Mouse (Mus musculus): ENCODE data around the gene Gxylt2. TPM values are rescaled to one million over a fixed set of nuclear protein-coding genes. Genes with fewer than 3 reads are reported as not detected.

Gxylt2 gene
- polyA plus RNA-seq, 1 experiment, result 0.43 TPM

- H3K36me3 ChIP-seq (ENCODE audit: control insufficient read depth, insufficient read depth, low read length), result peaks cover 21% of the 10 kb centered on the region
- H3K27me3 ChIP-seq (ENCODE audit: control insufficient read depth, insufficient read depth, low read length), result no peaks in the 10 kb centered on the region
- WGBS, result 27% methylated on average over 9 of the region's 9 CpGs
- TF ChIP-seq CTCF (IDR thresholded peaks at IDR 0.05; ENCODE audit: extremely low read depth, insufficient read length, insufficient replicate concordance, low read depth, low read length), result no peak
- TF ChIP-seq POLR2A (IDR thresholded peaks at IDR 0.05; ENCODE audit: low read depth, low read length), result no peak
- H3K4me3 ChIP-seq (ENCODE audit: low read depth, low read length), result peak overlapping the region; percentile 100
- H3K4me1 ChIP-seq (ENCODE audit: control insufficient read depth, insufficient read depth, insufficient read length, low read length), result peaks cover 4% of the 10 kb centered on the region
- H3K27ac ChIP-seq (ENCODE audit: insufficient read depth, low read depth, low read length), result no peak overlapping the region
Observed at GRCm38 (mm10) chr6:100834489-100835160, 130.1 kb downstream of the Gxylt2 start.

DNA sequence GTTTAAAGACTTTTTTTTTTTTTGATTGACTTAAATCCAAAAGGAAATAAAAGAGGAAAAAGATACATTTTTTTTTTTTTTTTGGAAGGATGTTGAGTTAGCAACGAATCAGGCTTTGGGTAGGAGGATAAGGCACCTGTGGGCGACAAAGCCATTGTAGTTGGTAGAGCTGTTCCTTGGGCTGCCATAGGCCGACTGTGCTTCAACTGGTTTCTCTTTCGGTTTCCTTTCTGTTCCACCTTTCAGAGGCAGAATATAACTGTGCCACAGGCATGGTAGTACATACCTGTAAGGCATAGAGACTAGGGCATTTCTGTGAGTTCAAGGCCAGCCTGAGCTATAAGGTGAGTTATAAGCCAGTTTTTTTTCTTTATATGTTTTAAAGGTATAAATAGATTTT, 140.5 kb downstream of the Gxylt2 start:
- peaks cover 12% of the 10 kb centered on the region; the same call in 1 of the 2 replicates for H3K4me1 ChIP-seq (ENCODE audit: control insufficient read depth, insufficient read depth, insufficient read length, low read length)
- 51% methylated on average over 4 of the region's 4 CpGs for WGBS
- TF ChIP-seq POLR2A (IDR thresholded peaks at IDR 0.05; ENCODE audit: low read depth, low read length) (no peak), CTCF (IDR thresholded peaks at IDR 0.05; ENCODE audit: extremely low read depth, insufficient read length, insufficient replicate concordance, low read depth, low read length) (no peak)
- no peak overlapping the region for H3K4me3 ChIP-seq (ENCODE audit: low read depth, low read length)
- H3K27me3 ChIP-seq (ENCODE audit: control insufficient read depth, insufficient read depth, low read length), result no peaks in the 10 kb centered on the region
- no peak overlapping the region for H3K27ac ChIP-seq (ENCODE audit: insufficient read depth, low read depth, low read length)
- H3K36me3 ChIP-seq (ENCODE audit: control insufficient read depth, insufficient read depth, low read length), result peaks cover 30% of the 10 kb centered on the region

DNA sequence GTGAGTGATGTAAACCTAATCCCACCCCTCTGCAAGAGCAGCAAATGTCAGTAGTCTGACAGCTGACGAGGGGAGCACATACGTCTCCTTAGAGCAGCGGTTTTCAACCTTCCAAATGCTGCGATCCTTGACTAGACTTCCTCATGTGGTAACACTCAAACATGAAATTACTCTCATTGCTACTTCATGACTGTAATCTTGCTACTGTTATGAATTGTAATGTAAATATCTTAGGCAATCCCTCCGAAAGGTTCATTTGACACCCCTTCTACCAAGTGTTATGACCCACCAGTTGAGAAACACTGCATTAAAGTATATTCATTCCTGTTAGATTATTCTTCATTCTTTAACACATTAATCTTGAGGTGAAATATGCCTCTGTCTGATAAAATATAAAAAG, 142.7 kb downstream of the Gxylt2 start:
- peaks cover 19% of the 10 kb centered on the region for H3K36me3 ChIP-seq (ENCODE audit: control insufficient read depth, insufficient read depth, low read length)

GRCm38 (mm10) chr6:100848682-100849375, 144.3 kb downstream of the Gxylt2 start:
- peaks cover 12% of the 10 kb centered on the region for H3K36me3 ChIP-seq (ENCODE audit: control insufficient read depth, insufficient read depth, low read length)
- H3K27ac ChIP-seq (ENCODE audit: insufficient read depth, low read depth, low read length), result no peak overlapping the region
- H3K4me1 ChIP-seq (ENCODE audit: control insufficient read depth, insufficient read depth, insufficient read length, low read length), result peaks cover 18% of the 10 kb centered on the region; the same call in 1 of the 2 replicates
- TF ChIP-seq POLR2A (IDR thresholded peaks at IDR 0.05; ENCODE audit: low read depth, low read length), result no peak
- no peak for TF ChIP-seq CTCF (IDR thresholded peaks at IDR 0.05; ENCODE audit: extremely low read depth, insufficient read length, insufficient replicate concordance, low read depth, low read length)
- no peak overlapping the region for H3K4me3 ChIP-seq (ENCODE audit: low read depth, low read length)
- H3K27me3 ChIP-seq (ENCODE audit: control insufficient read depth, insufficient read depth, low read length), result no peaks in the 10 kb centered on the region
- WGBS, result 49% methylated on average over 9 of the region's 9 CpGs

More for the DNA sequence above, 142.7 kb downstream of the Gxylt2 start:
- 85% methylated on average over 5 of the region's 5 CpGs for WGBS
- Histone ChIP-seq H3K4me3 (ENCODE audit: low read depth, low read length) (no peak overlapping the region), H3K27me3 (ENCODE audit: control insufficient read depth, insufficient read depth, low read length) (no peaks in the 10 kb centered on the region), H3K4me1 (ENCODE audit: control insufficient read depth, insufficient read depth, insufficient read length, low read length) (peaks cover 18% of the 10 kb centered on the region; the same call in 1 of the 2 replicates), H3K27ac (ENCODE audit: insufficient read depth, low read depth, low read length) (no peak overlapping the region)
- TF ChIP-seq CTCF (IDR thresholded peaks at IDR 0.05; ENCODE audit: extremely low read depth, insufficient read length, insufficient replicate concordance, low read depth, low read length) (no peak), POLR2A (IDR thresholded peaks at IDR 0.05; ENCODE audit: low read depth, low read length) (no peak)

DNA sequence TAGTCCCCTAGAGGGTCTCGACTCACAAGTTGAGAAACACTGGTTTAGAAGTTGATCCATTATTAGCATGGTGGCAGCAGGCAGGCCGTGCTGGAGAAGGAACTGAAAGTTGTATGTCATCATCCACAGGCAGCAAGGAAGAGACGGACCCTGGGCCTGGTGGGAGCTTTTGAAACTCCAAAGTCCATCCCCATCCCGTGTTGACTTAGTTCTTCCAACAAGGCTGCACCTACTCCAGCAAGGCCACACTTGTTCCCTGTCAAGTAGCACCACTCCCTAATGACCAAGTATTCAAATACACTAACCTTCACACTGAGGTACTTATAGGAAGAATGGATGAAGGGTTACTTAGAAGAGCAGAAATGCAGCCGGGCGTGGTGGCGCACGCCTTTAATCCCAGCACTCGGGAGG, 146.1 kb downstream of the Gxylt2 start:
- 49% methylated on average over 9 of the region's 9 CpGs for WGBS
- Histone ChIP-seq H3K4me3 (ENCODE audit: low read depth, low read length) (no peak overlapping the region), H3K27ac (ENCODE audit: insufficient read depth, low read depth, low read length) (peak overlapping the region; percentile 9; the same call in 1 of the 2 replicates), H3K36me3 (ENCODE audit: control insufficient read depth, insufficient read depth, low read length) (peaks cover 11% of the 10 kb centered on the region), H3K4me1 (ENCODE audit: control insufficient read depth, insufficient read depth, insufficient read length, low read length) (peaks cover 18% of the 10 kb centered on the region; the same call in 1 of the 2 replicates), H3K27me3 (ENCODE audit: control insufficient read depth, insufficient read depth, low read length) (no peaks in the 10 kb centered on the region)
- TF ChIP-seq CTCF (IDR thresholded peaks at IDR 0.05; ENCODE audit: extremely low read depth, insufficient read length, insufficient replicate concordance, low read depth, low read length), result no peak

DNA sequence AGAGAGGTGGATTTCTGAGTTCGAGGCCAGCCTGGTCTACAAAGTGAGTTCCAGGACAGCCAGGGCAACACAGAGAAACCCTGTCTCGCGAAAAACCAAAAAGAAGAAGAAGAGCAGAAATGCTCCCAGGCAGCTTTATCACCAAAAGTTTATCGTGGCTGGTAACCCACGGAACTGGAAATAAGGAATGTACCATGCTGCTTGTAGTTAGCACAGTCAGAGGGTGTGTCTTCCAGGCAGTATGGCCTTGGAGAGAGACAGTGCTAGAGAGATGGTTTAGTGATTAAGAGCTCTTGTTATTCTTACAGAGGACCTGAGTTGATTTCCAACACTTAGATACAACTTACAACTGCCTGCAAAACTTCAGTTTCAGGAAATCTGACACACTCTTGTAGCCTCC, 146.5 kb downstream of the Gxylt2 start:
- peak overlapping the region; percentile 9; the same call in 1 of the 2 replicates for H3K27ac ChIP-seq (ENCODE audit: insufficient read depth, low read depth, low read length)

More for the DNA sequence above, 146.5 kb downstream of the Gxylt2 start:
- H3K27me3 ChIP-seq (ENCODE audit: control insufficient read depth, insufficient read depth, low read length), result no peaks in the 10 kb centered on the region
- peaks cover 12% of the 10 kb centered on the region for H3K36me3 ChIP-seq (ENCODE audit: control insufficient read depth, insufficient read depth, low read length)
- WGBS, result 54% methylated on average over 5 of the region's 5 CpGs
- TF ChIP-seq CTCF (IDR thresholded peaks at IDR 0.05; ENCODE audit: extremely low read depth, insufficient read length, insufficient replicate concordance, low read depth, low read length), result no peak
- no peak for TF ChIP-seq POLR2A (IDR thresholded peaks at IDR 0.05; ENCODE audit: low read depth, low read length)
- H3K4me1 ChIP-seq (ENCODE audit: control insufficient read depth, insufficient read depth, insufficient read length, low read length), result peaks cover 18% of the 10 kb centered on the region; the same call in 1 of the 2 replicates
- H3K4me3 ChIP-seq (ENCODE audit: low read depth, low read length), result no peak overlapping the region

Other genes with a start within 250 kb of the Gxylt2 start
- gene Shq1, start 33.6 kb upstream of the Gxylt2 start, polyA plus RNA-seq (2012; rRNA removed), result 1.1 and 1.8 TPM in 2 replicates
- 4.5 and 8.3 TPM in 2 replicates for gene Ppp4r2, start 128.9 kb downstream of the Gxylt2 start, polyA plus RNA-seq (2012; rRNA removed)